Mouse (Mus musculus) midbrain, embryonic 14.5 days (tissue): ENCODE data around the gene Pus10. TPM values are rescaled to one million over a fixed set of nuclear protein-coding genes. Genes with fewer than 3 reads are reported as not detected.

Experiments
- ATAC-seq: fragments of 200-750 bp; cut with Nextera tagmentation; 2 replicates; pipeline ENCODE4 v1.8.0; 2017; ENCODE audit warnings: moderate number of reproducible peaks, moderate library complexity; ENCODE audit not compliant: low FRiP score, low TSS enrichment
- DNase-seq: peaks from one replicate; pipeline ENCODE4 v3.0.0-alpha.2; 2015
- H3K27ac ChIP-seq: fragments of 300-500 bp; sonication (generic); replicated peaks from 2 replicates; pipeline ENCODE4 v1.5.1; 2014; ENCODE audit warnings: mild to moderate bottlenecking, low read depth, low read length, moderate library complexity
- H3K27me3 ChIP-seq: fragments of 300-500 bp; sonication (generic); 2 replicates; pipeline ENCODE4 v1.6.1; 2014; ENCODE audit warnings: low read length, control low read depth, mixed read lengths; ENCODE audit not compliant: control insufficient read depth, insufficient read depth
- H3K36me3 ChIP-seq: fragments of 300-500 bp; sonication (generic); 2 replicates; pipeline ENCODE4 v1.6.1; 2014; ENCODE audit warnings: low read length, control low read depth; ENCODE audit not compliant: control insufficient read depth, insufficient read depth
- H3K4me1 ChIP-seq: fragments of 300-500 bp; sonication (generic); 2 replicates; pipeline ENCODE4 v1.6.1; 2014; ENCODE audit warnings: mild to moderate bottlenecking, antibody characterized with exemption, low read length, control low read depth; ENCODE audit not compliant: control insufficient read depth, insufficient read depth
- H3K4me2 ChIP-seq: fragments of 300-500 bp; sonication (generic); 2 replicates; pipeline ENCODE4 v1.6.1; 2014; ENCODE audit warnings: mild to moderate bottlenecking, low read length, moderate library complexity
- H3K4me3 ChIP-seq: fragments of 300-500 bp; sonication (generic); replicated peaks from 2 replicates; pipeline ENCODE4 v1.5.1; 2014; ENCODE audit warnings: low read depth, low read length
- H3K9ac ChIP-seq: fragments of 300-500 bp; sonication (generic); replicated peaks from 2 replicates; pipeline ENCODE4 v1.6.1; 2014; ENCODE audit warnings: mild to moderate bottlenecking, low read length, moderate library complexity
- H3K9me3 ChIP-seq: fragments of 300-500 bp; sonication (generic); 2 replicates; pipeline ENCODE4 v1.6.1; 2016; ENCODE audit warnings: low read length, control low read depth, mixed read lengths; ENCODE audit not compliant: control insufficient read depth
- WGBS: fragments of 180-500 bp; shearing (Covaris S2); extraction: QIAGEN DNeasy Blood & Tissue Kit; methylation state at CpG from one replicate; pipeline ENCODE4 v1.1.7; 2014; 5-methylcytosine and 5-hydroxymethylcytosine counted together
- polyA plus RNA-seq: library from polyadenylated mRNA; unstranded; fragments of >200 nt; fragmentation: Nextera tagmentation; extraction: Ambion mirVana; gene quantifications from 2 replicates; pipeline ENCODE4 v1.2.1, GENCODE M21; 2014

Pus10 gene
- polyA plus RNA-seq, 1 experiment from 2014 or later = 14.3 TPM

GRCm38 (mm10) chr11:23771507-23772097 is 106.1 kb downstream of the Pus10 start:
- Histone ChIP-seq H3K4me2 (peak overlapping the region; percentile 83), H3K27ac (peak overlapping the region; percentile 79; the same call in 1 of the 2 replicates), H3K36me3 (no peaks in the 10 kb centered on the region), H3K9me3 (no peaks in the 10 kb centered on the region), H3K4me1 (no peaks in the 10 kb centered on the region), H3K27me3 (no peaks in the 10 kb centered on the region), H3K4me3 (peak overlapping the region; percentile 69), H3K9ac (peak overlapping the region; percentile 67)
- DNase-seq = peak; percentile 51
- WGBS = 6% methylated on average over 21 of the region's 21 CpGs
- ATAC-seq = no peak; the same call in 1 of the 2 replicates

- ATAC-seq (no peak), DNase-seq (no peak)
- H3K9ac ChIP-seq = no peak overlapping the region
- no peak overlapping the region for H3K4me3 ChIP-seq
- 43% methylated on average over 1 of the region's 1 CpGs for WGBS
- H3K4me2 ChIP-seq = no peak overlapping the region
- H3K9me3 ChIP-seq = no peaks in the 10 kb centered on the region
- H3K27me3 ChIP-seq = no peaks in the 10 kb centered on the region
- no peaks in the 10 kb centered on the region for H3K36me3 ChIP-seq
- no peak overlapping the region for H3K27ac ChIP-seq
- no peaks in the 10 kb centered on the region for H3K4me1 ChIP-seq
Measured at GRCm38 (mm10) chr11:23772471-23772870, 107.0 kb downstream of the Pus10 start.

DNA sequence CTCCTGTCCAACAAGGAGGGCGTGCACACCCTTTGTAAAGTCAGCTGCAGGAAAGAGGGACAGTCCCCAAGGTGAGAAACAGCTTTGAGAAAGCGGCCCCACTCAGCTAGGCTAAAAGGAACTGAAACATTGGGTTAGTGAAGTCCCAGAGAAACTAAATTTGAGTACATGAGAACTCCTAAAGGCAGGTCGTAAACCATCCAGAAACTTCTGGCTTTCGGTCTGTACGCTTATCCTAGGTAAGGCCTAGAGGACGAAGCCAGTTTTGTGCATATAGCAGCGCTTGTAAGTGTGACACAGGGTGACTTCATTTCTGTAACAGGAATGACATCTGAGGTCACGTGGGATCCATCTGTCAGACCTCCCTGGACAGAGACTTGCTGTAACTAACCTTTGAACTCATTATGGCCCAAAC is 113.3 kb downstream of the Pus10 start:
- DNase-seq = no peak
- Histone ChIP-seq H3K4me2 (no peak overlapping the region), H3K27ac (no peak overlapping the region), H3K9me3 (no peaks in the 10 kb centered on the region), H3K36me3 (no peaks in the 10 kb centered on the region), H3K4me1 (no peaks in the 10 kb centered on the region), H3K4me3 (no peak overlapping the region), H3K27me3 (no peaks in the 10 kb centered on the region), H3K9ac (no peak overlapping the region)
- WGBS = 92% methylated on average over 8 of the region's 8 CpGs
- no peak for ATAC-seq

DNA sequence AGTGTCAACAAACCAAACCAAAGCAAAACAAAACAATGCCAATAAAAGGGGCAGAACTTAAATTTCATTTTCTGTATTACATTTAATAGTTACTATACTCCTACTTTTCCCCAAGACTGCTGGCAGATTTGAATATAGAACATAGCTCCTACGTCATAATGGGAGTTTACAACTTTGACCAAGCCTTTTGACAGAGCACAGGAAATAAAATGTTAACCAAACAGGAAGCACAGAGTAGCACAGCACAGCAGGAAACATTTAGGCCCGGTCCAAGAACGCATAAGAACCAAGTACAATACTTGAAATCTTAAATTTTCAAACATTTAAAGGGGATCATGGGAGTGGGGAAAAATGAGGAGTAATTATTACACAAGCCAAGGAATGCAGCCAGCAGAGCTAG is 116.6 kb downstream of the Pus10 start:
- H3K27ac ChIP-seq = no peak overlapping the region
- ATAC-seq = no peak
- H3K9me3 ChIP-seq = no peaks in the 10 kb centered on the region

More for the DNA sequence above, 116.6 kb downstream of the Pus10 start:
- H3K4me2 ChIP-seq = no peak overlapping the region
- no peak overlapping the region for H3K9ac ChIP-seq
- H3K36me3 ChIP-seq = no peaks in the 10 kb centered on the region
- WGBS = 85% methylated on average over 3 of the region's 3 CpGs
- no peak for DNase-seq
- H3K27me3 ChIP-seq = no peaks in the 10 kb centered on the region
- no peak overlapping the region for H3K4me3 ChIP-seq
- no peaks in the 10 kb centered on the region for H3K4me1 ChIP-seq

Other genes with a start within 250 kb of the Pus10 start
- gene Ahsa2, start 167.6 kb upstream of the Pus10 start, polyA plus RNA-seq = 104 and 122 TPM in 2 replicates
- gene 1700093K21Rik, start 144.5 kb upstream of the Pus10 start, polyA plus RNA-seq = 0.28 TPM in 1 of 2 replicates, not detected in the other
- 156 and 185 TPM in 2 replicates for gene 0610010F05Rik, start 32.0 kb upstream of the Pus10 start, polyA plus RNA-seq
- gene Pex13, start 285 bp downstream of the Pus10 start, polyA plus RNA-seq = 40.1 and 46.2 TPM in 2 replicates
- gene Rel, start 105.3 kb downstream of the Pus10 start, polyA plus RNA-seq = 0.28 and 0.30 TPM in 2 replicates
- 22.6 and 28.1 TPM in 2 replicates for gene Papolg, start 229.6 kb downstream of the Pus10 start, polyA plus RNA-seq